Mouse (Mus musculus) testis, adult 2 months (tissue): ENCODE data around the gene Jdp2.
"Not testable (repeated sequence)": the region's sequence is repeated elsewhere in the genome, so short reads cannot be mapped to it uniquely, and the experiment has no call there.

Source experiments
- CTCF ChIP-seq: fragments of 200-500 bp; IDR thresholded peaks from 2 replicates; pipeline ENCODE4 v1.5.1; 2012; ENCODE audit warnings: low read depth, mild to moderate bottlenecking, inconsistent platforms, low read length, moderate library complexity; ENCODE audit not compliant: control insufficient read depth, insufficient read depth, insufficient replicate concordance
- POLR2A ChIP-seq: fragments of 200-500 bp; IDR thresholded peaks from 2 replicates; pipeline ENCODE4 v1.6.1; 2012; ENCODE audit warnings: low read depth, mild to moderate bottlenecking, inconsistent platforms, low read length, moderate library complexity; ENCODE audit not compliant: control insufficient read depth

GRCm38 (mm10) chr12:85662232-85662631 lies 63.4 kb downstream of the Jdp2 start:
- not testable (repeated sequence) for TF ChIP-seq CTCF, POLR2A
